Mouse (Mus musculus): ENCODE measurements around the gene Gcfc2. TPM values are rescaled to one million over a fixed set of nuclear protein-coding genes. Genes with fewer than 3 reads are reported as not detected.

Gene Gcfc2
- polyA plus RNA-seq, 1 experiment from 2014 or later = 15.7 TPM

DNA sequence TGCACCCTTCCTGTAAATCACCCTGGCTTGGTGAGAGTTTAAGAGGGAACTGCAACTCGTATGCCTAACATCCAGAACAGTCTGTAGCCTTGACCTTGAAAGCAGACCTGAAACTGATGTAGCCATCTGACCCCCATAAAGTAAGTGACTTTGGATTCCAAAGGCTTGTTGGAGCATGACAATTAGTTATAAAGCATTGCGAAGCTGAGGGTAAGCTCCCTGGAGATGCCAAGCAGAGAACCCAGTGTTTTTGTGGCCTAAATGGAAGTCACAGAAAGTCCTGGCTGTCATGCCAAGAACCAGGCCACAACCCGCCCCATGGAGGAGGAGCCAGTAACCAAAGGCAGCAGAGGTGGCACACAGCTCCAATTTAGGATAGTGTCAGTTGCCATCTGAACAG is 64.1 kb downstream of the Gcfc2 start:
- Histone ChIP-seq H3K9me3 (ENCODE audit: control insufficient read depth, low read length) (no peaks in the 10 kb centered on the region), H3K4me2 (replicated peaks; ENCODE audit: low read depth, low read length) (no peak overlapping the region), H3K27me3 (ENCODE audit: control insufficient read depth, insufficient read depth, low read length) (no peaks in the 10 kb centered on the region), H3K36me3 (ENCODE audit: control insufficient read depth, insufficient read depth, low read length) (no peaks in the 10 kb centered on the region), H3K4me3 (ENCODE audit: low read length) (no peak overlapping the region), H3K9ac (ENCODE audit: low read depth, low read length) (peak overlapping the region; percentile 28; the same call in 1 of the 2 replicates), H3K27ac (ENCODE audit: low read depth, low read length) (0 out of 2 replicates have a peak overlapping the region, but pooled peaks have one; percentile 30), H3K4me1 (ENCODE audit: control insufficient read depth, insufficient read depth, low read length) (0 out of 2 replicates have a peak, but pooled peaks cover 2% of the 10 kb centered on the region)
- WGBS = 25% methylated on average over 3 of the region's 3 CpGs
- ATAC-seq (ENCODE audit: low FRiP score, low TSS enrichment) = peak; percentile 40; the same call in 1 of the 2 replicates

DNA sequence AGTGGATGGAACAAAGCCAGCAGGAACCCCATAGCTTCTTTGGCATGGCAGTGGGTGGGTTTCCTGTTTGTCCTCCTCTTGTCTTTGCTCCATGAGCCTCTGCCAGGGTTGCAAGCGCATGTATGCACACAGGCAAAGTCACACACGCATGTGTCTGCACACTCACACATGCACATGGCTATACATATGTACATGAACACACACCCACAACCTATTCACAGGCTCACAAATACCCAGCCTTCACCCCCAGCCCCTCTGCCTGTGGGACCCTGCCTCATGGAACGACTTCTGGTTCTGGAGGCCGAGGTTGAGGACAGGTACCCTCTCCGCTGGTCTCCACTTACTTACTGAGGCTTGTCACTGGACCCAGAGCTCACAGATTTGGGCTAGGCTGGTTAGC is 64.9 kb downstream of the Gcfc2 start:
- Histone ChIP-seq H3K36me3 (ENCODE audit: control insufficient read depth, insufficient read depth, low read length) (no peaks in the 10 kb centered on the region), H3K4me3 (ENCODE audit: low read length) (no peak overlapping the region), H3K9me3 (ENCODE audit: control insufficient read depth, low read length) (no peaks in the 10 kb centered on the region), H3K27me3 (ENCODE audit: control insufficient read depth, insufficient read depth, low read length) (no peaks in the 10 kb centered on the region), H3K4me2 (replicated peaks; ENCODE audit: low read depth, low read length) (no peak overlapping the region), H3K27ac (ENCODE audit: low read depth, low read length) (peak overlapping the region; percentile 30; the same call in 1 of the 2 replicates), H3K9ac (ENCODE audit: low read depth, low read length) (no peak overlapping the region), H3K4me1 (ENCODE audit: control insufficient read depth, insufficient read depth, low read length) (0 out of 2 replicates have a peak, but pooled peaks cover 2% of the 10 kb centered on the region)
- ATAC-seq (ENCODE audit: low FRiP score, low TSS enrichment) = no peak
- 92% methylated on average over 5 of the region's 5 CpGs for WGBS

DNA sequence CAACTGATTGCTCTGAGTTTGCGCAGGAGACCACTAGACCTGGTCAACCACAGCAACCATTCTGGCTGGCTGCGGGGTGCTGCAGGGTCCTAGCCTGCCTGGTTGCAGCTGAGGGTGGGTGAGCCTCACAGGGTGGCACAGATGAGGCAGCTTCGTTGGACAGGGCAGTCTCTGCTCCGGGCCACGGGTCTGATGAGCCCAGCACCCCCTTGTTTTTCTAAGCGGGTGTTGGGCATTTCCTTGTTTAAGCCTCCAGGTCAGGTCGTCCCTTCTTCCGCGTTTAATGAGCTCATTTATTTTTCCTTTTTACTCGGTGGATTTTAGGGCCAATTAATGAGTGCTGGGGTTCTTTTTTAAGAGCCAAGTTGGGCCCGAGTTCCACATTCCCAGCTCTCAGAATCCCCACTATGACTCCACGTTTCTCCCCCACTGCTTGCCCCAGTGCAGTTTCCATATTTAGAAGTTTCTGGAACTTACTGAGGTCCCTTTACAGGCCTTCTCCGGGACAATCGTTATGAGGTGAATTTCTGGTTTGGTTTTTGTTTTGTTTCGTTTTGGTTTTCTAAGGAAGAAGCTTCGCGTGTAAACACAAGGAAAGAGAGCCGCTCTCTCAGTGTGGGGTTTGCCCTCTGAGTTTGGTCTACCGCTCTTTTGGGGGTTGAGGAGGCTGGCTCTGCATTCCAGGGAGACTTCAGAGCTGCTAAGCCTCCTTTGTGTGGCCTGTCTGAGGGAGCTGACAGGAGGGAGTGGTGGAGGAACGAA is 66.8 kb downstream of the Gcfc2 start:
- Histone ChIP-seq H3K4me3 (ENCODE audit: low read length) (no peak overlapping the region), H3K9me3 (ENCODE audit: control insufficient read depth, low read length) (no peaks in the 10 kb centered on the region), H3K9ac (ENCODE audit: low read depth, low read length) (no peak overlapping the region), H3K27ac (ENCODE audit: low read depth, low read length) (no peak overlapping the region), H3K4me2 (replicated peaks; ENCODE audit: low read depth, low read length) (no peak overlapping the region), H3K36me3 (ENCODE audit: control insufficient read depth, insufficient read depth, low read length) (no peaks in the 10 kb centered on the region), H3K27me3 (ENCODE audit: control insufficient read depth, insufficient read depth, low read length) (no peaks in the 10 kb centered on the region), H3K4me1 (ENCODE audit: control insufficient read depth, insufficient read depth, low read length) (0 out of 2 replicates have a peak, but pooled peaks cover 2% of the 10 kb centered on the region)
- ATAC-seq (ENCODE audit: low FRiP score, low TSS enrichment) = no peak
- 37% methylated on average over 20 of the region's 20 CpGs for WGBS

MicroRNAs encoded within 50 kb of the gene (microRNA counts, 519-probe panel; counts per million panel counts)
- microRNA mmu-miR-468 = not detected

Small RNAs within 50 kb of the gene (microRNA-seq; reads per million reads assigned to microRNA genes)
- not detected for gene Mir468
- gene Mir7232 = not detected

Other genes with a start within 250 kb of the Gcfc2 start
- 56.9 and 73.2 TPM in 2 replicates for gene Mrpl19, start 42.3 kb downstream of the Gcfc2 start, polyA plus RNA-seq (2014; fragmentation: Nextera tagmentation; extraction: Ambion mirVana)
- gene Eva1a, start 117.4 kb downstream of the Gcfc2 start, polyA plus RNA-seq (2014; fragmentation: Nextera tagmentation; extraction: Ambion mirVana) = 37.3 and 45.4 TPM in 2 replicates

Measured in kidney, embryonic 14.5 days (tissue).